Mouse (Mus musculus): ENCODE results near the gene Tgfb2. TPM values are rescaled to one million over a fixed set of nuclear protein-coding genes. Genes with fewer than 3 reads are reported as not detected.

Tgfb2 gene
- polyA plus RNA-seq, 1 experiment: 0.10 TPM

- no peak for TF ChIP-seq GATA1 (IDR thresholded peaks at IDR 0.05; ENCODE audit: low read length)
These were observed 23.2 kb downstream of the Tgfb2 start for GRCm38 (mm10) chr1:186682606-186683005.

- TF ChIP-seq GATA1 (IDR thresholded peaks at IDR 0.05; ENCODE audit: low read length): no peak
These were observed 28.2 kb downstream of the Tgfb2 start for GRCm38 (mm10) chr1:186677614-186678013.

DNA sequence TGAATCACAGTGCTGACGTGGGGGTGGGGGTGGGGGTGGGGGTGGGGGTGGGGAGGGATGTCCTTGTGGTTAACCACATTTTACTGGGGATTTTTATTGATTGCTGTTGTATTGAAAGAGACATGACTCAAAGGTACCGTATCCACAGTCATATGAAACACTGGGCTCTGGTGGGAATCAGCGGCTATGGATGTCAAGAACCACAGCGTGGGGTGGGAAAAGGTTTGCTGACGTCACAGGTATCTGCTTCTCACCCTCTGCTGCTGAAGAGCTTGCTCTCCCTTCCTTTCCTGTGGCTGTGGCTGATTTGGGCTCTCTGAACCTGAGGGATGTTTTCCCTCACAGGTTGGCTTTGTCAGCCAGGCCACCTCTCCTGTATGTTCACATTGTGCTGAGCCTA lies 29.6 kb downstream of the Tgfb2 start:
- TF ChIP-seq GATA1 (IDR thresholded peaks at IDR 0.05; ENCODE audit: low read length): no peak

- no peak for TF ChIP-seq GATA1 (IDR thresholded peaks at IDR 0.05; ENCODE audit: low read length)
These were observed 30.5 kb downstream of the Tgfb2 start for GRCm38 (mm10) chr1:186675263-186675662.

GRCm38 (mm10) chr1:186674621-186675020 lies 31.2 kb downstream of the Tgfb2 start:
- no peak for TF ChIP-seq GATA1 (IDR thresholded peaks at IDR 0.05; ENCODE audit: low read length)

GRCm38 (mm10) chr1:186673166-186673565 lies 32.6 kb downstream of the Tgfb2 start:
- TF ChIP-seq GATA1 (IDR thresholded peaks at IDR 0.05; ENCODE audit: low read length): no peak

- no peak for TF ChIP-seq GATA1 (IDR thresholded peaks at IDR 0.05; ENCODE audit: low read length)
These were observed 42.4 kb downstream of the Tgfb2 start for GRCm38 (mm10) chr1:186663412-186663811.

- TF ChIP-seq GATA1 (IDR thresholded peaks at IDR 0.05; ENCODE audit: low read length): no peak
These were observed 42.8 kb downstream of the Tgfb2 start for GRCm38 (mm10) chr1:186662996-186663395.

DNA sequence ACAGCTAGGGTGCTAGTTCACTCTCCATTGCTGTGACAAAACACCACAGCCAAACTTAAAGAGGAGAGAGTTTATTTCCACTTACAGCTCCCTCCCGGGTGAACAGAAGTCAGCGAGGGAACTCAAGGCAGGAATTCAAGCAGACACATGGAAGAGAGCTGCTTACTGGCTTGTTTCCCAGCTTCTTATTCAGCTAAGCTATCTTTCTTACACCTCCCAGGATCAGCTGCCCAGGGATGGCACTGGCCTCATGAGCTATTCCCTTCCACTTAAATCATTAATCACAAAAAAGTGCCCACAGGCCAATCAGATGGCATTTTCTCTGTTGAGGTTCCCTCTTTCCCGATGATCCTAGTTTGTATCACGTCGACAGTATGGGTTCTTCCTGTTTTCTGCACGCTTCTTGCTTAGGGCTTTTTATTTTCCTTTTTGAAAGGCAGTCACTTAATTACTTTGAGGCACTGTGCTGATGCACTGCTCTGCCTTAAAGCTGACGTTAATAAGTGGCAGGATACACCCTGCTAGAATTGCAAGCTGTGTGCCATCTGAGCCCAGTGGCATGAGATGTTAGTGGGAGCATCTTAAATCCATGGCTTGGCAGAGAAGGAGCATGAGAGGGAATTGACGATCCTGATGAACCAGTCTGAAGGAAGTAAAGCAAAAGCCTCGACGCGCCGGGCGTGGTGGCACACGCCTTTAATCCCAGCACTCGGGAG lies 44.4 kb downstream of the Tgfb2 start:
- TF ChIP-seq GATA1 (IDR thresholded peaks at IDR 0.05; ENCODE audit: low read length): no peak

DNA sequence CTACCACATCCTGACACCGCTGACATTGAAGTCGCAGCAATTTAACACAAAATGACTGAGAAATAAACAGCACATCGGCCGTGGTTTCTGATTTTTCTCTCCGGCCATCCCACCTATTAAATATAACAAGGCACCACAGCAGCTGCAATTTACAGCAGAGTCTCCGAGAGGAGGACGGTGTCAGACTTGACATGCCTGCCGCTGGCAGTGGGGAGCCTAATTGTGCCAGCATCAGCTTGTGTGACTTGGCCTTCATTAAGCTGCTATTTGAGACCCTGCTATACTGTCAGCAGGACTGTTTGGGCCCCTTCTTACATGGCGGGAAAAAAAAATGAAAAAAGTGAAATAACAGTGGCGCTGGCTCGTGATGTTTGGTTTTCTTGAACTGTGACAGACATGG lies 47.0 kb downstream of the Tgfb2 start:
- no peak for TF ChIP-seq GATA1 (IDR thresholded peaks at IDR 0.05; ENCODE audit: low read length)

- TF ChIP-seq GATA1 (IDR thresholded peaks at IDR 0.05; ENCODE audit: low read length): no peak
These were observed 48.1 kb downstream of the Tgfb2 start for GRCm38 (mm10) chr1:186657559-186658219.

DNA sequence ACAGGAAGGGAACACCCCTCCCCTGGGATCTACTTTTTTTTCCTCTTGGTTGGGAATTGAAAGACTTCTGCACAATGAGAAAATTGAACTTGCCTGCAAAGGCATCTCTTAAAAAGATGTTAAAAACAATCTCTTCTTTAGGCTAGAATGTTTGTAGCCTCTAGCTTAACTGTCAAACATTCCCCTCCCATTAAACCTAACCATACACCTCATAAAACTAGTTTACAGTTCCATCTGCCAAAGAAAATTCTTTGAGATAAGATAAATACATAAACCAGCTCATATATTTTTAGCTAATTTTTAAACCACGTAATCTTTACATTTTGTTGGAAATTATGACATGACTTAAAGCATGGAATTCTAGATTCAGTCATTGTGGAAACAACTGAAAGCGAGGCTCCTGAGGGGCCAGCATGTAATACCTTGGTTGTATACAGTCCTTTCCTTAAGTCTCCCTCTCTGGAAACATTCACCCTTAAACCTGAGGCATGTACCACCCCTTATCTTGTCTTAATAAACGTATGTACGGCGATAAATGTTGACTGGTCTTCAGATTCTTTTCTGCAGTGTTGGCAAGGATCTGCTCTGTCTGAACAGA lies 49.0 kb downstream of the Tgfb2 start:
- no peak for TF ChIP-seq GATA1 (IDR thresholded peaks at IDR 0.05; ENCODE audit: low read length)

- no peak for TF ChIP-seq GATA1 (IDR thresholded peaks at IDR 0.05; ENCODE audit: low read length)
These were observed 49.6 kb downstream of the Tgfb2 start for GRCm38 (mm10) chr1:186656201-186656600.

- TF ChIP-seq GATA1 (IDR thresholded peaks at IDR 0.05; ENCODE audit: low read length): no peak
These were observed 50.7 kb downstream of the Tgfb2 start for GRCm38 (mm10) chr1:186655096-186655495.

- TF ChIP-seq GATA1 (IDR thresholded peaks at IDR 0.05; ENCODE audit: low read length): no peak
These were observed 53.6 kb downstream of the Tgfb2 start for GRCm38 (mm10) chr1:186652208-186652607.

DNA sequence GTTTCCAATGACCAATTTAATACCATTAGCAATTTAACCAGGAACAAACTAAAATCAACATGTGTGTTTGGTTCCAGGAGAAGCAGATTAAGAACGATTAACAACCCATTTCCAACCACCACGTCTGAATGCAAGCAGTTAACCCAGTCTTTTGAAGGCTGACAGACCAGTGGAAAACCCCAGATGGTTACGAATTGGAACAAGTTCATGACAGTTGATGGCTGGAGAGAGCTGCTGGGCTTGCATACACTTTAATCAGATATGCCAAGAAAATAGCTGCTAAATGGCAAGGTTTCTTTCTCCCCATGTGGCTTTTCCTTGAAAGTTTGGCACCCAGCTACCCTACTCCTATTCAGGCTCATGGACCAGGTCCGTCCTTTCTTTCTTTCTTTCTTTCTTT lies 55.8 kb downstream of the Tgfb2 start:
- TF ChIP-seq GATA1 (IDR thresholded peaks at IDR 0.05; ENCODE audit: low read length): no peak
